ENCODE assay signal across 8 mouse cellular contexts in the genomic region with DNA sequence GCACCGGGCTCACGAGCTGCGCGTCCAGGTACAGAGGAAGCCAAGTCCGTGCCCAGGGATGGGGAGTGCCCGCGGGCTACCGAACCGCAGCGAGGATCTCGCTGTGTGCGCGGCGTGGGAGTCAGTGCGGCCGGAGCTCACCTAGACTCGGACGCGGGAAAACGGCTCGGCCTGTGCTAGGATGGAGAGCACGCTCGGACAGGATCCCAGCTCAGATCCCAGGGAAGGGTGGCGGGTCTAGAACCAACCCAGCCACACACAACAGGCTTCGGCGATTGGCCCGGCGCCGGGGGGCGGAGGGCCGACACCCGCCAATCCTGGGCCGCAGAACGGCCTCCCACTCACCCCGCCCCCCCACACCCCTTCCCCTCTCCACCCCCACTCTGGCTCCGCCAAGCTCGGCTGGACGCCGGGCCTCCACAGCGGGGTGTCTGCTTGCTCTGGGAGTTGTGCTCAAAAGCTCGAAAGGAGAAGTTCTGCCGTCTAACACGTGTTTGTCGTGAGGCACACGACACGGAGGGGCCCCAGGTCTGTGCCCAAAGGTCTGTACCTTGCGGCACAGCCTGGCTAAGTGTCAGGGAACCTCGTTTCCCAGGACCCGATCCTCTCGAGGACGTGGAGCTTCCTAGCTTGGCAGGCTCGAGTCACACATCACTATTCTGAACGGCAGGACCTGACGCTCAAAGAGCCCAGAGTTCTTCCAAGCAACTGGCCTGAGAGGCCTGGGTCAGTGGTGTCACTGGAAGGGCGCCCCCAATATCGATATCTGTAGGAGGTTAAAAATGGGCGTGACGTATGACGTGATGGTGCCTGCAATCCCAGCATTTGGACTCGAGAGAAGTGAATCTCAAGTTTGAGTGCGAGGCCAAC. TPM values are rescaled to one million over a fixed set of nuclear protein-coding genes. Genes with fewer than 3 reads are reported as not detected.
DNase-seq lines count a peak whose midpoint lies in the region; ATAC-seq and TF ChIP-seq lines count a peak whose summit lies in the region.

A gene (minus strand): TSS at position 297 of the 870 bp plus-strand sequence.

- intact Hi-C loops in heart, postnatal 14 days (cut with DNase I) = no loop called here

- no peaks in the 10 kb centered on the region for H3K36me3 ChIP-seq in ES-Bruce4 (ENCODE audit: control insufficient read depth, insufficient read depth, low read length, poor library complexity, severe bottlenecking)
- H3K36me3 ChIP-seq in forebrain, embryonic 16.5 days (ENCODE audit: control insufficient read depth, insufficient read depth) = no peaks in the 10 kb centered on the region
- no peaks in the 10 kb centered on the region for H3K36me3 ChIP-seq in lung, embryonic 14.5 days (ENCODE audit: insufficient read depth)

- peak; percentile 30 for DNase-seq in c-Kit-positive CD71-negative TER-119-negative erythroid progenitor cells, embryonic 14.5 days (ENCODE audit: low read depth)
- DNase-seq in heart, postnatal 14 days = peak; percentile 83 to 88
- DNase-seq in layer of hippocampus, adult 18-20 months (ENCODE audit: low spot score in 2 of 2) = peak; percentile 33 to 80
- DNase-seq in lung, embryonic 14.5 days = peak; percentile 92
- DNase-seq in ovary, adult 18-20 months (ENCODE audit: low spot score) = peak; percentile 89
- peak; percentile 55 to 65 for DNase-seq in thymus, postnatal 36 days

- peak within 1 kb of the TSS; percentile 80 for H3K4me3 ChIP-seq in ES-Bruce4 (ENCODE audit: low read depth, low read length)
- H3K4me3 ChIP-seq in forebrain, embryonic 16.5 days (replicated peaks; ENCODE audit: low read length) = peak within 1 kb of the TSS; percentile 56
- peak within 1 kb of the TSS; percentile 50 for H3K4me3 ChIP-seq in lung, embryonic 14.5 days (ENCODE audit: low read depth, low read length)

- peak within 1 kb of the TSS; percentile 93 for H3K4me2 ChIP-seq in forebrain, embryonic 16.5 days (ENCODE audit: low read length)
- peak within 1 kb of the TSS; percentile 99 for H3K4me2 ChIP-seq in lung, embryonic 14.5 days

- peak within 1 kb of the TSS; percentile 20 for H3K9ac ChIP-seq in ES-Bruce4 (ENCODE audit: low read depth, poor library complexity, severe bottlenecking)
- H3K9ac ChIP-seq in forebrain, embryonic 16.5 days (replicated peaks; ENCODE audit: low read depth, low read length) = peak within 1 kb of the TSS; percentile 57
- peak within 1 kb of the TSS; percentile 49 for H3K9ac ChIP-seq in lung, embryonic 14.5 days

- no peaks in the 10 kb centered on the region for H3K27me3 ChIP-seq in ES-Bruce4 (ENCODE audit: control insufficient read depth, insufficient read depth, low read length, poor library complexity, severe bottlenecking)
- H3K27me3 ChIP-seq in forebrain, embryonic 16.5 days (replicated peaks; ENCODE audit: control insufficient read depth, insufficient read depth, low read length) = peaks cover 4% of the 10 kb centered on the region; the same call in 1 of the 2 replicates
- peaks cover 22% of the 10 kb centered on the region for H3K27me3 ChIP-seq in lung, embryonic 14.5 days (ENCODE audit: insufficient read depth, low read length)

- 2% methylated on average over 59 of the region's 61 CpGs for WGBS in forebrain, embryonic 16.5 days
- WGBS in lung, embryonic 14.5 days = 2% methylated on average over 60 of the region's 61 CpGs

- peak; percentile 86 for ATAC-seq in forebrain, embryonic 16.5 days
- peak; percentile 96 for ATAC-seq in lung, embryonic 14.5 days (ENCODE audit: insufficient read depth)

- no peak for TF ChIP-seq CTCF in ES-Bruce4 (IDR thresholded peaks at IDR 0.05; ENCODE audit: low read depth, low read length)
- TF ChIP-seq CTCF in lung, embryonic 14.5 days (IDR thresholded peaks at IDR 0.05; ENCODE audit: low read depth) = no peak

- no peak for TF ChIP-seq POLR2A in ES-Bruce4 (IDR thresholded peaks at IDR 0.05; ENCODE audit: insufficient read depth, low read length)

- no peak for TF ChIP-seq EP300 in ES-Bruce4 (IDR thresholded peaks at IDR 0.05; ENCODE audit: insufficient read depth, low read depth, low read length)

- H3K9me3 ChIP-seq in ES-Bruce4 (replicated peaks; ENCODE audit: control insufficient read depth, insufficient read depth, low read length, poor library complexity, severe bottlenecking) = no peaks in the 10 kb centered on the region
- H3K9me3 ChIP-seq in forebrain, embryonic 16.5 days (ENCODE audit: control insufficient read depth, low read length) = no peaks in the 10 kb centered on the region
- H3K9me3 ChIP-seq in lung, embryonic 14.5 days (ENCODE audit: low read depth, low read length) = no peaks in the 10 kb centered on the region

- H3K27ac ChIP-seq in ES-Bruce4 (ENCODE audit: insufficient read depth, low read length) = no peak within 1 kb of the TSS
- peak within 1 kb of the TSS; percentile 61 for H3K27ac ChIP-seq in forebrain, embryonic 16.5 days (ENCODE audit: low read length)
- no peak within 1 kb of the TSS for H3K27ac ChIP-seq in lung, embryonic 14.5 days (ENCODE audit: low read depth)

- H3K4me1 ChIP-seq in ES-Bruce4 (ENCODE audit: control insufficient read depth, insufficient read depth, low read length) = no peaks in the 10 kb centered on the region
- H3K4me1 ChIP-seq in forebrain, embryonic 16.5 days (replicated peaks; ENCODE audit: control insufficient read depth, insufficient read depth, low read length) = peaks cover 24% of the 10 kb centered on the region
- H3K4me1 ChIP-seq in lung, embryonic 14.5 days (ENCODE audit: insufficient read depth) = no peaks in the 10 kb centered on the region

RNA-seq across cellular contexts. Expression of the gene that starts here (rescaled TPM):
- 19.5 and 32.8 TPM in 2 replicates for polyA plus RNA-seq in ES-Bruce4 (2011; ENCODE audit: insufficient read depth, insufficient read length, low read depth, missing spikeins)
- polyA plus RNA-seq in forebrain, embryonic 16.5 days (2015; fragmentation: Nextera tagmentation; extraction: Ambion mirVana) = 8.7 and 12.9 TPM in 2 replicates
- total RNA-seq in heart, postnatal 14 days (2021) = 1 to 10 TPM in 1 of 2 experiments, under 1 TPM in 1; 0.32 to 1.9 TPM
- 10 to 100 TPM; 58.5 to 61.6 TPM for total RNA-seq in layer of hippocampus, adult 18-20 months (2021)
- 2.5 and 2.7 TPM in 2 replicates for polyA plus RNA-seq in lung, embryonic 14.5 days (2014; fragmentation: Nextera tagmentation; extraction: Ambion mirVana)

Comparison
In these comparisons a context has a peak if more than half of its experiments do, and no peak if none do; other contexts are left out.
1. RNA of the gene that starts here (total RNA-seq): 58.5 to 61.6 TPM in layer of hippocampus, adult 18-20 months; 0.32 to 1.9 TPM in heart, postnatal 14 days; every median in the first group is over 10 times any median in the second.
2. DNase-seq: peak in every context shown above with its lines; median percentile 92 in lung, embryonic 14.5 days; 89 in ovary, adult 18-20 months; 86 in heart, postnatal 14 days; 60 in thymus, postnatal 36 days; 56 in layer of hippocampus, adult 18-20 months; 30 in c-Kit-positive CD71-negative TER-119-negative erythroid progenitor cells, embryonic 14.5 days.
3. Peak in every context shown above with its lines, with median percentiles within 50 percentile points of each other: H3K4me3 ChIP-seq and H3K9ac ChIP-seq.